Mouse (Mus musculus) C2C12 (cell line): ENCODE data around the gene Gm20388. TPM values are rescaled to one million over a fixed set of nuclear protein-coding genes. Genes with fewer than 3 reads are reported as not detected.

Source experiments
- H3K27me3 ChIP-seq: one replicate; pipeline ENCODE4 v1.6.1; 2011; ENCODE audit not compliant: control insufficient read depth, insufficient read depth, insufficient read length
- H3K36me3 ChIP-seq: one replicate; pipeline ENCODE4 v1.6.1; 2011; ENCODE audit not compliant: control insufficient read depth, insufficient read depth
- H3K4me3 ChIP-seq: one replicate; pipeline ENCODE4 v1.5.1; 2011; ENCODE audit warnings: mild to moderate bottlenecking, control low read depth; ENCODE audit not compliant: poor library complexity, insufficient read depth, severe bottlenecking
- H3K79me2 ChIP-seq: one replicate; pipeline ENCODE4 v1.6.1; 2011; ENCODE audit not compliant: control insufficient read depth, insufficient read depth
- H3K79me3 ChIP-seq: one replicate; pipeline ENCODE4 v1.6.1; 2011; ENCODE audit warnings: low read depth, control low read depth
- H3ac ChIP-seq: one replicate; pipeline ENCODE3; 2011; ENCODE audit warnings: low read depth; ENCODE audit not compliant: control insufficient read depth, insufficient read length
- CEBPB ChIP-seq: IDR thresholded peaks from one replicate; pipeline ENCODE4 v1.6.1; 2011; ENCODE audit warnings: low read depth, mild to moderate bottlenecking, control low read depth, moderate library complexity
- CTCF ChIP-seq: IDR thresholded peaks from one replicate; pipeline ENCODE4 v1.5.1; 2011; ENCODE audit not compliant: control insufficient read depth, insufficient read depth, insufficient read length
- FOSL1 ChIP-seq: IDR thresholded peaks from one replicate; pipeline ENCODE4 v1.8.0; 2011; ENCODE audit warnings: mild to moderate bottlenecking, low read length; ENCODE audit not compliant: poor library complexity, insufficient read depth, severe bottlenecking
- MAX ChIP-seq: IDR thresholded peaks from one replicate; pipeline ENCODE4 v1.6.1; 2011; ENCODE audit warnings: mild to moderate bottlenecking, control low read depth
- MYOD1 ChIP-seq: IDR thresholded peaks from one replicate; pipeline ENCODE4 v1.6.1; 2011; ENCODE audit warnings: low read depth; ENCODE audit not compliant: control insufficient read depth, insufficient read length
- MYOG ChIP-seq: IDR thresholded peaks from one replicate; pipeline ENCODE4 v1.6.1; 2011; ENCODE audit not compliant: control insufficient read depth, insufficient read length; ENCODE audit errors: extremely low read depth
- USF1 ChIP-seq: IDR thresholded peaks from one replicate; pipeline ENCODE4 v1.6.1; 2011; ENCODE audit warnings: low read depth, mild to moderate bottlenecking, control low read depth, moderate library complexity
- polyA plus RNA-seq: library from polyadenylated mRNA; unstranded; fragments of >200 nt; fragmentation: generic; extraction: Trizol; gene quantifications from one replicate; pipeline ENCODE4 v1.2.1, GENCODE M21; 2012; ENCODE audit warnings: missing spikeins

Gene Gm20388
- polyA plus RNA-seq, 1 experiment: 15.0 TPM

- Histone ChIP-seq H3ac (peak overlapping the region; percentile 0), H3K27me3 (no peaks in the 10 kb centered on the region), H3K79me3 (no peaks in the 10 kb centered on the region), H3K79me2 (no peaks in the 10 kb centered on the region), H3K4me3 (no peak overlapping the region), H3K36me3 (no peaks in the 10 kb centered on the region)
- peak; percentile 11 for TF ChIP-seq MAX
- no peak for TF ChIP-seq CEBPB
Measured at GRCm38 (mm10) chr8:122341790-122342189, 2431.1 kb downstream of the Gm20388 start.

DNA sequence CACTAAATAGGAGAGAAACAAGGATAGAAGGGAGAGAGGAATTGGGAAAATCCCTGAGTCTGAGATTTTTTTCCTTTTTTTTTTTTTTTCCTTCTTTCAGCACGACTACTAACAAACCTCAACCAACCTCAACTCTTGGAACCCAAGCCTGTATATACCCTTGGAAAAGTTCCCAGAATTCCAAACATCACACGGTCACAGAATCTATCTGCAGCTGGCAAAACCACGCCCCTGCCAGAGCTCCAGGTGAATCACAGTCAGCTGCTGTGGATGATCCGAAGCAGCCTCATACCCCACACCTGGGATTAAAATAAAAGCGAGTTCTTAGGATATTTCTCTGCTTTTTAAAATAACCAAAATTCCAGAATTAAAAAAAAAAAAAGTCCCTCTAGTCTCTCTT lies 2431.7 kb downstream of the Gm20388 start:
- no peaks in the 10 kb centered on the region for H3K79me3 ChIP-seq
- no peaks in the 10 kb centered on the region for H3K27me3 ChIP-seq
- no peaks in the 10 kb centered on the region for H3K79me2 ChIP-seq
- no peak overlapping the region for H3ac ChIP-seq
- TF ChIP-seq FOSL1 (peak; percentile 4), MYOG (no peak)
- H3K4me3 ChIP-seq: no peak overlapping the region
- no peaks in the 10 kb centered on the region for H3K36me3 ChIP-seq

DNA sequence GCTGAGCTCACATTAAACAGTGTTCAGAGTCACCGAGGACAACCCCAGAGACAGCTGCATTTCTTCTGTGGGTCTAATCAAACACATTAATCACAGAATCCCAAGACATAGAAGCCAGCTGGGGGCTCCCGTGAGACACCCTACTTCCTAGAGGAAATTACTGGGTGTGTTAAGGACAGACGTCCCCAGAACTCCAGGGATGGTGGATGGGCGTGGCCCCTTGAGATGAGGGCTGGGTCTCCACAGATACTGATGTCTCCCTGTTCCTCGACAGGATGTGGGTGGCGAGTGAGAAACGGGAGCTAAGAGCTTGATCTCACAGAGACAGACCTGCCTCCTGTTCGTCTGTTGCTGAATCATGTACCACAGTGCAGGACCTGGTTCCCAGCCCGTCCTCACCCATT lies 2432.2 kb downstream of the Gm20388 start:
- H3K27me3 ChIP-seq: no peaks in the 10 kb centered on the region

GRCm38 (mm10) chr8:122343341-122343740 lies 2432.7 kb downstream of the Gm20388 start:
- TF ChIP-seq USF1: no peak
- no peak for TF ChIP-seq MYOD1
- TF ChIP-seq CTCF: no peak
- no peak for TF ChIP-seq FOSL1
- no peak for TF ChIP-seq MYOG
- TF ChIP-seq MAX: no peak
- TF ChIP-seq CEBPB: no peak
- no peaks in the 10 kb centered on the region for H3K79me3 ChIP-seq
- no peaks in the 10 kb centered on the region for H3K27me3 ChIP-seq
- peak overlapping the region; percentile 19 for H3K4me3 ChIP-seq
- H3K36me3 ChIP-seq: no peaks in the 10 kb centered on the region
- H3K79me2 ChIP-seq: no peaks in the 10 kb centered on the region
- peak overlapping the region; percentile 53 for H3ac ChIP-seq

More for the DNA sequence above, 2432.2 kb downstream of the Gm20388 start:
- H3K36me3 ChIP-seq: no peaks in the 10 kb centered on the region
- no peaks in the 10 kb centered on the region for H3K79me3 ChIP-seq
- TF ChIP-seq MYOG: no peak
- TF ChIP-seq MYOD1: peak; percentile 75
- peak; percentile 25 for TF ChIP-seq MAX
- TF ChIP-seq USF1: no peak
- H3ac ChIP-seq: peak overlapping the region; percentile 53
- H3K4me3 ChIP-seq: peak overlapping the region; percentile 19
- no peaks in the 10 kb centered on the region for H3K79me2 ChIP-seq

DNA sequence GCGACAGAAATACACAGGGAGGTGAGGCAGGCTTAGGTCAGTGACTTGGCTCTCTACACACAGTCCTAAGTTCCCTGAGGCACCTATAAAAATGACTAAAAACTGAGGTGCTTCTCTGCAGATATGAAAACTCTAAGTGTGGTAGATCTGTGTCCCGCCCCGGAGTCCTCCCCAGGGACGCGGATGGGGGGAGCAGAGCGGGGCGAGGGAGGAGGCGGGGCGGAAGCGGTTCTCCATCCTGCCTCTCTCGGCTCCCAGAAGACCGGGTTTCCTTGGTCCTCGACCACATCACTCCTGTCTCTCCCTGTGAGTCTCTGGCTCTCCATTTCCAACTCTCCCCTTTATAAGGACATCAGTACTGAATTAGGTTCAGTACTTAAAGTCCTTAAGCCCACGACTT lies 2433.1 kb downstream of the Gm20388 start:
- no peaks in the 10 kb centered on the region for H3K27me3 ChIP-seq

DNA sequence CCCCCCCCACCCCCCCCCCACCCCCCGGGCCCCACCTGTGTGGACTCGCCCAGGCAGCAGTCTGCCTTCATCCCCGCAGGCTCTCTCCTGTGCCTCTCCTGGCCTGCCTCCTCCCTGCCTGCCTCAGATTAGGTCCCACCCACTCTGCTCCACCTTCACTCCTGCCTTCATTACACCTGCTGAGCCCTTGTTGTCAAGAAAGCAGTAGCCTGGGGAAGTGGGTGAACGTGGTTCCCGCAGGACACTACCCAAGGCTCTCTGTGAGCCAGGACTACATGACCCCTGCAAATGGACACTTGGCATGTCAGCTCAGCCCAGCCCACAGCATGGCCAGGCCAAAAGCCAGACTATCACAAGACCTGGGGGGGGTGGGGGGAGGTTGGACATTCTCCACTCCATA lies 2433.6 kb downstream of the Gm20388 start:
- TF ChIP-seq MYOG (no peak), MYOD1 (no peak), MAX (no peak), CEBPB (no peak), USF1 (no peak), CTCF (no peak), FOSL1 (no peak)
- Histone ChIP-seq H3K4me3 (no peak overlapping the region), H3ac (peak overlapping the region; percentile 37), H3K79me3 (no peaks in the 10 kb centered on the region), H3K27me3 (no peaks in the 10 kb centered on the region), H3K36me3 (no peaks in the 10 kb centered on the region), H3K79me2 (no peaks in the 10 kb centered on the region)

More for the DNA sequence above, 2433.1 kb downstream of the Gm20388 start:
- Histone ChIP-seq H3K79me3 (no peaks in the 10 kb centered on the region), H3K36me3 (no peaks in the 10 kb centered on the region), H3ac (peak overlapping the region; percentile 53), H3K79me2 (no peaks in the 10 kb centered on the region), H3K4me3 (no peak overlapping the region)
- TF ChIP-seq CTCF (no peak), FOSL1 (no peak), USF1 (no peak), CEBPB (no peak), MYOG (no peak), MAX (no peak), MYOD1 (no peak)
